Mouse (Mus musculus): ENCODE measurements at regions not wholly inside any gene's neighbourhood (a gene's known extent, or its start where the extent isn't known, plus 50 kb on each side); places are given as distances from the start of the nearest gene placed in this dataset.

DNA sequence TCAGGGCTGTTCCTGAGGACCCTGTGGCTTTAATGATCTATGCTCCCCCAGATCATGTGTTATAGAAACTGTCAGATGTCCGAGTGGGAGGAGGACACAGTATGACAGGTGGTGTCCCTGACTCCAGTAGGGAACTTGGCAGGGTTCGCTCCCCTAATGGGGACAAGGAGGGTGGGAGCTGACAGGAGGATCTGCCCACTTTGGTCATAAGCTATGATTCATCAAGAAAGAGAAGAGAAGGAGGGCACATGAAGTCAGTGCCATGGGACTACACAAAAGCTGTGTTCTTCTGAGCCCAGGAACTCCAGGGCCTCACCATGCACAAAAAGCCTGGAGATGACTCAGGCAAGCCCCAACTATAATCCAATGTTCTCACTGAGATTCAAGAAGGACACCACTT, 162.2 kb upstream of the Brinp1 start:
- H3K36me3 ChIP-seq: no peaks in the 10 kb centered on the region
- WGBS: 70% methylated on average over 2 of the region's 2 CpGs
- no peaks in the 10 kb centered on the region for H3K27me3 ChIP-seq (ENCODE audit: insufficient read depth, poor library complexity, severe bottlenecking)
- DNase-seq (ENCODE audit: low spot score): no peak
- no peaks in the 10 kb centered on the region for H3K9me3 ChIP-seq
- no peak overlapping the region for H3K27ac ChIP-seq
- no peaks in the 10 kb centered on the region for H3K4me1 ChIP-seq
- H3K4me3 ChIP-seq: no peak overlapping the region

GRCm38 (mm10) chr4:69105188-69105587, 151.0 kb upstream of the Brinp1 start:
- Histone ChIP-seq H3K36me3 (no peaks in the 10 kb centered on the region), H3K9me3 (no peaks in the 10 kb centered on the region), H3K27me3 (ENCODE audit: insufficient read depth, poor library complexity, severe bottlenecking) (no peaks in the 10 kb centered on the region), H3K4me3 (no peak overlapping the region), H3K4me1 (no peaks in the 10 kb centered on the region), H3K27ac (no peak overlapping the region)
- no peak for DNase-seq (ENCODE audit: low spot score)

- WGBS: 80% methylated on average over 6 of the region's 6 CpGs
- Histone ChIP-seq H3K36me3 (no peaks in the 10 kb centered on the region), H3K27ac (no peak overlapping the region), H3K4me1 (no peaks in the 10 kb centered on the region), H3K9me3 (no peaks in the 10 kb centered on the region), H3K27me3 (ENCODE audit: insufficient read depth, poor library complexity, severe bottlenecking) (no peaks in the 10 kb centered on the region), H3K4me3 (no peak overlapping the region)
- no peak for DNase-seq (ENCODE audit: low spot score)
Observed at GRCm38 (mm10) chr4:69095748-69096408, 141.7 kb upstream of the Brinp1 start.

- H3K4me1 ChIP-seq: no peaks in the 10 kb centered on the region
Observed at GRCm38 (mm10) chr4:69078085-69078484, 123.9 kb upstream of the Brinp1 start.

DNA sequence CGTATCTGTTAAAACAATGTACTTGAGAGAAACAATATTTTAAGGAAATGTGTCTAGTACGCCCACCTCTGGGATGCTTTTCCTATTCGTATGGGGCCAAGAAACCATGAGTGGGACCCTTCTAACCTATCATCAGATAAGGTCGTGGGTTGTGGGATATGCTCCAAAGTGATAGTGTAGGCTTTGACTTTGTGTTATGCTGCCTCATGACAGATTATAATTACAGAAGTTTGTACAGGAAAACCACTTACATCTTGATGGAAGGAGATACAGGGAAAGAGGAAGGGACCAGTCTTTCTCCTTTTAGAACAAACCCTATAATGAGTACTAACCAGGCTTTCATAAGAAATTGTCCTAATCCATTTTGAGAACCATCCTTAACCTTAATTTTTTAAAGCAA, 123.1 kb upstream of the Brinp1 start:
- H3K27ac ChIP-seq: no peak overlapping the region
- H3K4me3 ChIP-seq: no peak overlapping the region
- H3K9me3 ChIP-seq: no peaks in the 10 kb centered on the region
- DNase-seq (ENCODE audit: low spot score): no peak
- H3K27me3 ChIP-seq (ENCODE audit: insufficient read depth, poor library complexity, severe bottlenecking): no peaks in the 10 kb centered on the region
- 73% methylated on average over 4 of the region's 4 CpGs for WGBS
- H3K4me1 ChIP-seq: no peaks in the 10 kb centered on the region
- no peaks in the 10 kb centered on the region for H3K36me3 ChIP-seq

More at GRCm38 (mm10) chr4:69078085-69078484, 123.9 kb upstream of the Brinp1 start:
- H3K4me3 ChIP-seq: no peak overlapping the region
- no peaks in the 10 kb centered on the region for H3K36me3 ChIP-seq
- WGBS: 90% methylated on average over 5 of the region's 5 CpGs
- H3K27ac ChIP-seq: no peak overlapping the region
- H3K9me3 ChIP-seq: no peaks in the 10 kb centered on the region
- DNase-seq (ENCODE audit: low spot score): no peak
- H3K27me3 ChIP-seq (ENCODE audit: insufficient read depth, poor library complexity, severe bottlenecking): no peaks in the 10 kb centered on the region

DNA sequence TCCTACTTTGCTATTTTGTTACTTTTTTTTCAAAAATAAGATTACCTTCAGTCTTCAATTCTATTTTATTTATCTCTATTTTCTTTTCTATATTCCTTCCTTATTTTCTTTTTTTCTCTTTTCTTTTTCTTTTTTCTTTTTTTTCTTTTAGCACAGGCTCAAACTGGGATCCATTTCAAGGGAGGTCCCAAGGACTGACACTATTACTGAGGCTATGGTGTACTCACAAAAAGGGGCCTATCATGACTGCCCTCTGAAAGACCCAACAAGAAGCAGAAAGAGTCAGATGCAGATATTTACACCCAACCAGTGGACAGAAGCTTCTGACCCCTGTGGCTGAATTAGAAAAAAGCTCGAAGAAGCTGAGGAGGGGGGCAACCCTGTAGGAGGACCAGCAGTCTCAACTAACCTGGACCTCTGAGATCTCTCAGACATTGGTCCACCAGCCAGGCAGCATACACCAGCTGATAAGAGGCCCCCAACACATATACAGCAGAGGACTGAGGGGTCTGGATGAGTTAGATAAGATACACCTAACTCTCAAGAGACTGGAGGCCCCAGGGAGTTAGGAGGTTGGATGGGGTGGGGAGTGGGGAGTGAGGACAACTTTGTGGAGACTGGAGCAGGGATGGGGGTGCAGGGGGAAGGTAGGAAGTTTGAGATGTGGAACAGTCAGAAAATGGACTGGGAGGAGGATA, 85.6 kb upstream of the Brinp1 start:
- WGBS: 29% methylated on average over 1 of the region's 1 CpGs
- no peaks in the 10 kb centered on the region for H3K4me1 ChIP-seq
- no peak overlapping the region for H3K4me3 ChIP-seq
- H3K36me3 ChIP-seq: no peaks in the 10 kb centered on the region
- DNase-seq (ENCODE audit: low spot score): peak; percentile 81
- no peaks in the 10 kb centered on the region for H3K27me3 ChIP-seq (ENCODE audit: insufficient read depth, poor library complexity, severe bottlenecking)
- H3K27ac ChIP-seq: no peak overlapping the region
- no peaks in the 10 kb centered on the region for H3K9me3 ChIP-seq

DNA sequence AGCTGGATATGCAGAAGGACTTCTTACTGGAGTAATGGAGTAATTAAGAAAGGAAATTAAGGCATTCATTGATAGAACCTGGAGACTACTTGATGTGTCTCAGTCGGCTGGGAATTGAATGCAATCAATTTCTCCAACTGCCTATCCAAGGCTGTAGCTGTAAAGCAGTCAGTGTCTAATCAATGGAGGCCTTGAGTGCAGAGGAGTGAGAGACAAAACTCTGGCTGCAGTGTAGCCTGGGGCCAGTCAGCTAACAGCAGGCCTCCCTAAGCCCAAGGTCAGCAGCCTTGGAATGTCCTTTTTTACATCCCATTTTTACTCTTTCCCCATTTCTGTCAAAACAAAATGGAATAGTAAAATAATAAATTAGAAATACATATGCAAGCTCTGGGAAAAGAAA, 80.0 kb upstream of the Brinp1 start:
- H3K9me3 ChIP-seq: no peaks in the 10 kb centered on the region
- no peak overlapping the region for H3K27ac ChIP-seq
- no peaks in the 10 kb centered on the region for H3K36me3 ChIP-seq
- H3K4me3 ChIP-seq: no peak overlapping the region
- no peak for DNase-seq (ENCODE audit: low spot score)
- no peaks in the 10 kb centered on the region for H3K4me1 ChIP-seq
- WGBS: 81% methylated on average over 1 of the region's 1 CpGs
- H3K27me3 ChIP-seq (ENCODE audit: insufficient read depth, poor library complexity, severe bottlenecking): no peaks in the 10 kb centered on the region

DNA sequence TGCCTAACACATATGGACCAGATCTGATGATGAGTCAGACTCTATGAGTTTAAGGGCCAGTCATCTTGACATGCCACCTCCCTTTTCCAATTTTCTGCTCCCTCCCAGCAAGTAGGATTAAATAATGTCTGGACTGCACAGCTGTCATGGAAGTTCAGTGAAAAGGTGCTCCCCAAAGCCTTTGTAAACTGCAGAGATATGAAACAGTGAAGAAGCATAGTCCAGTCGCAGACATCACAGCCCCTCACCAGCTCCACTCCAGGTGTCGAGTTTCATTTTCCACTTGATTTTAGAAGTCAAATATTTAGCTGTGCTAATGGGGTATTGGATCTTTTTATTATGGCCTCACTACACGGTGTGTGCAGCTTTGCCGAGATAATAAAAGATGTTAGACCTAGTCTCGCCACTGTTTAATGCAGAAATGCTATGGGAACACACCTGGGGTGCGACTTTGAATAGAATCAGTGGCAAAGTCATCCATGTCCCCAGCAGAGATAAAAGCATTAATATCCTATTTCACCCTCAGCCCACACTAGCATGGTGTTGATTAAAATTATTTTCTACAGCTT, 66.0 kb upstream of the Brinp1 start:
- no peaks in the 10 kb centered on the region for H3K9me3 ChIP-seq
- H3K36me3 ChIP-seq: no peaks in the 10 kb centered on the region
- WGBS: 80% methylated on average over 6 of the region's 6 CpGs
- H3K4me3 ChIP-seq: no peak overlapping the region
- no peak overlapping the region for H3K27ac ChIP-seq
- H3K27me3 ChIP-seq (ENCODE audit: insufficient read depth, poor library complexity, severe bottlenecking): no peaks in the 10 kb centered on the region
- H3K4me1 ChIP-seq: no peaks in the 10 kb centered on the region
- no peak for DNase-seq (ENCODE audit: low spot score)

GRCm38 (mm10) chr4:69015396-69015795, 61.2 kb upstream of the Brinp1 start:
- 71% methylated on average over 2 of the region's 2 CpGs for WGBS
- Histone ChIP-seq H3K36me3 (no peaks in the 10 kb centered on the region), H3K27ac (no peak overlapping the region), H3K27me3 (ENCODE audit: insufficient read depth, poor library complexity, severe bottlenecking) (no peaks in the 10 kb centered on the region), H3K4me1 (no peaks in the 10 kb centered on the region), H3K9me3 (no peaks in the 10 kb centered on the region), H3K4me3 (no peak overlapping the region)
- no peak for DNase-seq (ENCODE audit: low spot score)

Measured in heart, embryonic 10.5 days (tissue).